Mouse (Mus musculus) forebrain, embryonic 13.5 days (tissue): ENCODE results near the gene Rpp25. TPM values are rescaled to one million over a fixed set of nuclear protein-coding genes. Genes with fewer than 3 reads are reported as not detected.

Experiments used
- ATAC-seq: fragments of 200-750 bp; cut with Nextera tagmentation; 2 replicates; pipeline ENCODE4 v1.8.0; 2017
- H3K27ac ChIP-seq: fragments of 300-500 bp; sonication (generic); 2 replicates; pipeline ENCODE4 v1.5.1; 2015; ENCODE audit warnings: inconsistent platforms, mild to moderate bottlenecking, moderate library complexity
- H3K27me3 ChIP-seq: fragments of 300-500 bp; sonication (generic); 2 replicates; pipeline ENCODE4 v1.6.1; 2015; ENCODE audit warnings: mild to moderate bottlenecking, inconsistent platforms
- H3K36me3 ChIP-seq: fragments of 300-500 bp; sonication (generic); 2 replicates; pipeline ENCODE4 v1.6.1; 2015; ENCODE audit warnings: mild to moderate bottlenecking, inconsistent platforms; ENCODE audit not compliant: poor library complexity, severe bottlenecking
- H3K4me1 ChIP-seq: fragments of 300-500 bp; sonication (generic); 2 replicates; pipeline ENCODE4 v1.6.1; 2015; ENCODE audit warnings: inconsistent platforms
- H3K4me2 ChIP-seq: fragments of 300-500 bp; sonication (generic); 2 replicates; pipeline ENCODE4 v1.6.1; 2015; ENCODE audit warnings: inconsistent platforms, mild to moderate bottlenecking, moderate library complexity
- H3K4me3 ChIP-seq: fragments of 300-500 bp; sonication (generic); 2 replicates; pipeline ENCODE4 v1.5.1; 2015; ENCODE audit warnings: mild to moderate bottlenecking, inconsistent platforms
- H3K9ac ChIP-seq: fragments of 300-500 bp; sonication (generic); 2 replicates; pipeline ENCODE4 v1.6.1; 2015; ENCODE audit warnings: mild to moderate bottlenecking, inconsistent platforms
- H3K9me3 ChIP-seq: fragments of 300-500 bp; sonication (generic); replicated peaks from 2 replicates; pipeline ENCODE4 v1.6.1; 2016; ENCODE audit warnings: inconsistent platforms
- WGBS: fragments of 180-500 bp; shearing (Covaris S2); methylation state at CpG from one replicate; pipeline ENCODE4 v1.1.7; 2015; 5-methylcytosine and 5-hydroxymethylcytosine counted together
- polyA plus RNA-seq: library from polyadenylated mRNA; unstranded; fragments of >200 nt; fragmentation: Nextera tagmentation; extraction: Ambion mirVana; gene quantifications from 2 replicates; pipeline ENCODE4 v1.2.1, GENCODE M21; 2015

Rpp25 gene
- polyA plus RNA-seq, 1 experiment from 2014 or later = 12.8 TPM

GRCm38 (mm10) chr9:57543951-57544350 lies 40.1 kb downstream of the Rpp25 start:
- Histone ChIP-seq H3K9me3 (no peaks in the 10 kb centered on the region), H3K27ac (no peak overlapping the region), H3K9ac (no peak overlapping the region), H3K4me2 (no peak overlapping the region), H3K4me1 (peaks cover 3% of the 10 kb centered on the region), H3K4me3 (no peak overlapping the region), H3K36me3 (peaks cover 93% of the 10 kb centered on the region), H3K27me3 (no peaks in the 10 kb centered on the region)
- ATAC-seq = no peak
- 89% methylated on average over 3 of the region's 3 CpGs for WGBS

GRCm38 (mm10) chr9:57547287-57547686 lies 43.5 kb downstream of the Rpp25 start:
- H3K27ac ChIP-seq = no peak overlapping the region
- H3K27me3 ChIP-seq = no peaks in the 10 kb centered on the region
- peaks cover 82% of the 10 kb centered on the region for H3K36me3 ChIP-seq
- H3K9ac ChIP-seq = no peak overlapping the region
- WGBS = 84% methylated on average over 5 of the region's 5 CpGs
- peaks cover 8% of the 10 kb centered on the region for H3K4me1 ChIP-seq
- H3K4me2 ChIP-seq = no peak overlapping the region
- no peaks in the 10 kb centered on the region for H3K9me3 ChIP-seq
- ATAC-seq = no peak
- H3K4me3 ChIP-seq = no peak overlapping the region

- H3K9me3 ChIP-seq = no peaks in the 10 kb centered on the region
- no peak overlapping the region for H3K4me3 ChIP-seq
- no peak for ATAC-seq
- peaks cover 77% of the 10 kb centered on the region for H3K36me3 ChIP-seq
- H3K4me1 ChIP-seq = peaks cover 8% of the 10 kb centered on the region
- no peak overlapping the region for H3K27ac ChIP-seq
- 96% methylated on average over 11 of the region's 11 CpGs for WGBS
- no peak overlapping the region for H3K4me2 ChIP-seq
- no peaks in the 10 kb centered on the region for H3K27me3 ChIP-seq
- no peak overlapping the region for H3K9ac ChIP-seq
Measured at GRCm38 (mm10) chr9:57547869-57548268, 44.0 kb downstream of the Rpp25 start.

GRCm38 (mm10) chr9:57549186-57549585 lies 45.4 kb downstream of the Rpp25 start:
- WGBS = 85% methylated on average over 4 of the region's 4 CpGs
- Histone ChIP-seq H3K4me2 (no peak overlapping the region), H3K4me1 (peaks cover 8% of the 10 kb centered on the region), H3K9me3 (no peaks in the 10 kb centered on the region), H3K9ac (peak overlapping the region; percentile 6; the same call in 1 of the 2 replicates), H3K4me3 (no peak overlapping the region), H3K27me3 (no peaks in the 10 kb centered on the region), H3K36me3 (peaks cover 63% of the 10 kb centered on the region), H3K27ac (peak overlapping the region; percentile 8)
- ATAC-seq = no peak

- Histone ChIP-seq H3K27ac (no peak overlapping the region), H3K36me3 (peaks cover 52% of the 10 kb centered on the region), H3K27me3 (no peaks in the 10 kb centered on the region), H3K9ac (no peak overlapping the region; the same call in 1 of the 2 replicates), H3K4me1 (peaks cover 13% of the 10 kb centered on the region), H3K9me3 (no peaks in the 10 kb centered on the region), H3K4me3 (no peak overlapping the region), H3K4me2 (no peak overlapping the region)
- no peak for ATAC-seq
- WGBS = 92% methylated on average over 11 of the region's 11 CpGs
Measured at GRCm38 (mm10) chr9:57550126-57550862, 46.5 kb downstream of the Rpp25 start.

GRCm38 (mm10) chr9:57552139-57552887 lies 48.5 kb downstream of the Rpp25 start, which contains the start of gene Mpi:
Mpi (minus strand) TSS chr9:57552763.
- H3K9ac ChIP-seq = peak within 1 kb of the TSS; percentile 79
- no peaks in the 10 kb centered on the region for H3K9me3 ChIP-seq
- no peak within 1 kb of the TSS for H3K27ac ChIP-seq
- H3K27me3 ChIP-seq = no peaks in the 10 kb centered on the region
- peak within 1 kb of the TSS; percentile 57 for H3K4me3 ChIP-seq
- H3K36me3 ChIP-seq = peaks cover 35% of the 10 kb centered on the region
- peak within 1 kb of the TSS; percentile 80 for H3K4me2 ChIP-seq
- peak; percentile 61 for ATAC-seq
- WGBS = 1% methylated on average over 28 of the region's 28 CpGs
- H3K4me1 ChIP-seq = peaks cover 13% of the 10 kb centered on the region

- H3K27ac ChIP-seq = no peak overlapping the region
- WGBS = 74% methylated on average over 11 of the region's 11 CpGs
- no peak overlapping the region for H3K4me3 ChIP-seq
- H3K36me3 ChIP-seq = peaks cover 27% of the 10 kb centered on the region
- H3K4me2 ChIP-seq = no peak overlapping the region
- 0 out of 2 replicates have a peak, but pooled peaks have one; percentile 14 for ATAC-seq
- H3K9ac ChIP-seq = no peak overlapping the region
- no peaks in the 10 kb centered on the region for H3K27me3 ChIP-seq
- no peaks in the 10 kb centered on the region for H3K9me3 ChIP-seq
- H3K4me1 ChIP-seq = peaks cover 13% of the 10 kb centered on the region
Measured at GRCm38 (mm10) chr9:57553119-57553518, 49.3 kb downstream of the Rpp25 start.

- H3K9ac ChIP-seq = no peak overlapping the region
- 0 out of 2 replicates have a peak, but pooled peaks cover 3% of the 10 kb centered on the region for H3K27me3 ChIP-seq
- no peak overlapping the region for H3K4me3 ChIP-seq
- H3K4me1 ChIP-seq = peaks cover 13% of the 10 kb centered on the region
- H3K9me3 ChIP-seq = no peaks in the 10 kb centered on the region
- ATAC-seq = no peak
- H3K4me2 ChIP-seq = no peak overlapping the region
- peaks cover 10% of the 10 kb centered on the region for H3K36me3 ChIP-seq
- WGBS = 38% methylated on average over 3 of the region's 3 CpGs
- H3K27ac ChIP-seq = no peak overlapping the region
Measured at GRCm38 (mm10) chr9:57554753-57555152, 50.9 kb downstream of the Rpp25 start.

Other genes starting within 250 kb of the Rpp25 start
- 5.8 and 8.0 TPM in 2 replicates for gene 1700017B05Rik, start 241.4 kb upstream of the Rpp25 start, polyA plus RNA-seq
- gene Ppcdc, start 63.9 kb upstream of the Rpp25 start, polyA plus RNA-seq = 26.1 TPM in 2 replicates
- gene Scamp5, start 36.0 kb upstream of the Rpp25 start, polyA plus RNA-seq = 52.2 and 62.1 TPM in 2 replicates
- 775 and 903 TPM in 2 replicates for gene Cox5a, start 17.2 kb downstream of the Rpp25 start, polyA plus RNA-seq
- gene Fam219b, start 33.5 kb downstream of the Rpp25 start, polyA plus RNA-seq = 20.1 and 23.3 TPM in 2 replicates
- gene Mpi, start 48.7 kb downstream of the Rpp25 start, polyA plus RNA-seq = 63.2 and 70.0 TPM in 2 replicates
- 56.5 and 63.9 TPM in 2 replicates for gene Scamp2, start 56.9 kb downstream of the Rpp25 start, polyA plus RNA-seq
- gene Ulk3, start 85.4 kb downstream of the Rpp25 start, polyA plus RNA-seq = 20.0 and 20.3 TPM in 2 replicates
- gene Cplx3, start 102.3 kb downstream of the Rpp25 start, polyA plus RNA-seq = not detected in 2 replicates
- not detected in 2 replicates for gene Lman1l, start 116.7 kb downstream of the Rpp25 start, polyA plus RNA-seq
- 35.0 and 39.8 TPM in 2 replicates for gene Csk, start 149.6 kb downstream of the Rpp25 start, polyA plus RNA-seq
- gene Cyp1a2, start 179.7 kb downstream of the Rpp25 start, polyA plus RNA-seq = not detected in 2 replicates
- gene Cyp1a1, start 183.9 kb downstream of the Rpp25 start, polyA plus RNA-seq = 0.06 TPM in 1 of 2 replicates, not detected in the other
- gene Edc3, start 204.5 kb downstream of the Rpp25 start, polyA plus RNA-seq = 36.0 and 41.5 TPM in 2 replicates